Mouse (Mus musculus) layer of hippocampus, adult 9-10 months (tissue): Measurements from ENCODE around the gene Lclat1.

Experiments
- DNase-seq: peaks from one replicate; pipeline ENCODE4 v3.0.0; 2022; ENCODE audit warnings: low spot score

Lclat1 gene

GRCm38 (mm10) chr17:73200380-73200779, 92.6 kb downstream of the Lclat1 start:
- DNase-seq = no peak

- no peak for DNase-seq
These were observed 96.0 kb downstream of the Lclat1 start for GRCm38 (mm10) chr17:73203642-73204332.

DNA sequence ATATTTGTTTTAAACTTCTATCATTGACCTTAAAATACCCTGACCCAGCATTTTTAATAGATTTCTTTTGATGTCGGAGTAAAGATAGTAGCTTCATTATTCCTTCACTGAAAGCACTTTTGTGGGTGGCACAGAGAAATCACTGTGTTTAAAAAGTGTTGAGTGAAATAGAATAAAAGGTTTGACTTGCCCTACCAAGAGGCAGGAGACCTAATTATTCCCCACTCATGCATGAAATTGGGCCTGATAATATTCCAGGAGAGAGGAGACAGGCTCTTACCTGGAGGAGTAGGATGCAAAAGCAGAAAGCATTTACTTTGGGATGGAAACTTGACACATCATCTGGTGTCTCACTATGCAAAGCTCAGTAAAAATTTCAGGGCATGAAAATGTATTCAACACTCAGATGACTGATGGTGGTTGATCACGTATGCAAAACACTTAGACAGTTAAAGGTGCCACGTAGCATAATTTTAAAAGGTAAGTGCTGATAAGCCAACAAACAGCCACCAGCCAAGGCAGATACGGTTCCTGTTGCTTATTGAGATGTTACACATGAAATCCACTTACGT, 103.3 kb downstream of the Lclat1 start:
- no peak for DNase-seq

GRCm38 (mm10) chr17:73212754-73213153, 105.0 kb downstream of the Lclat1 start:
- no peak for DNase-seq

DNA sequence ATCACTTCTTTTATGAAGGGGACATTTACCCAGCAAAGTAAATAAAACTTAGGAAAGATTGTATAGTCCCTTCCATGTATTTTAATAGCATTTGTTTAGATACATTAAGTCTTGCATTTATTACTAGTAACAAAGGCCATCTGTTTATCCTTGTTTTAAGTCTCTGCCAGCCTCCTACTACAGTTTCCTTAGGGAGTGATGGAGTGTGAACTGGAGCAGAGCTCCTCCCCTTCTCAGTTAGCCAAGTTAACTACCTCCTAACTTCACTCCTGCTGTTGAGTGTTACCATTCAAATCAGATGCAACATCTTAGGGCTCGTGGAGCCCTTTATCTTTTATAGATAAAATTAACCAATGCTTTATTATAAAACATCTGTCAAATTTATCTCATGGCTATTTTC, 105.4 kb downstream of the Lclat1 start:
- DNase-seq = no peak

DNA sequence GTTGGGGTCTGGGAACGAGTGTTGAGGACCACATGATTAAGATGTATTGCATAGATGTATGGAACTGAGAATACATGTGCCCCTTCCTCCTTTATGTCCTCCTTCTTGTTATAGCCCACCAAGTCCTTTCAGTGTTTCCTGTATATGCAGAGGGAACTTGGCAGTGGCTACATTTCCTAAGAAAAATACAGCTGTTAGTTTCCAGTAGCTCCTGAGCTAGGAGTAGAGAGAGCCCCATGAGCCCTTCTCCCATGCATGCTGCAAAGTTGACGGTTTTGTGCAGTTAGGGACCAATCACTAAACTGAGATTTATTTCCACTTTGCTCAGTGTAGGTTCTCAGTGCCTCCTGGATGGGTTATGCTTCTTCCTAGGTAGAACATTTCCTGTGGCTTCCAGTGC, 105.9 kb downstream of the Lclat1 start:
- DNase-seq = no peak

DNA sequence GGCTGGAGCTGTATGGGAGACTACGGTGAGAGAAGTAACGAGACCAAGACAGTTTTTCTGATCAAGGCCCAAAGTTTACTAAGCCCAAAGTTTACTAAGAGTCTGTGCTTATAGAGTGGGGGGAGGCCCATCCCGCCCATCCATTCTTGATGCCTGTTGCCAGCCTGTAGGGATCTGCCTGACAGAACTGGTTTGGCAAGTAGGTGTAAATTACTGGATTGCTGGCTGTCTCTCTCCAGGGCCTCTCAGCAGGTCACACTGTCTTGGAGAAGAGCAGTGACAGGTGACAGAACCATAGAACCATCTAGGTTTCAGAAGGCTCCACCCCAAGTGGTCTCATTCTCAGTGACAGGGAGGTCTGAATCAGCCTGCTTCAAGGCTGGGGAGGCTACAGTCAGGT, 109.5 kb downstream of the Lclat1 start:
- DNase-seq = no peak

DNA sequence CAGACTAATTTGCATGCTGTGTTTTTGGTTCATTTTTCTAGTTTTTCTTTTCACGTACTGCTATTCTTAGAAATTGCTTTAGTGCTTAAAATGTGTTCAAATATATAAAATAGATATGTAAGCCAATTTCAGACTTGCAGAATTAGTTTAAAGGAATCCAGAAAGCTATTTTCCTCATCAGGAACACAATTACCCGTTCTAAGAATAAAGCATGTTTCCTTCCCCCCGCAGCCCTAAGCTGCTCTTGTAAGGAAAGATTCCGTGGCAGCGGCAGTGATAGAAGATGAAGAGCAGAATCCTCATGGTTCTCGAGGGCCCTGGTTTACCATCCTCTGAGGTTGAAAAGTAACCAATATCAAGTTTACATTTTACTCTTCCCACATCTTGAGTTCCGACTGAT, 113.0 kb downstream of the Lclat1 start:
- DNase-seq = no peak

DNA sequence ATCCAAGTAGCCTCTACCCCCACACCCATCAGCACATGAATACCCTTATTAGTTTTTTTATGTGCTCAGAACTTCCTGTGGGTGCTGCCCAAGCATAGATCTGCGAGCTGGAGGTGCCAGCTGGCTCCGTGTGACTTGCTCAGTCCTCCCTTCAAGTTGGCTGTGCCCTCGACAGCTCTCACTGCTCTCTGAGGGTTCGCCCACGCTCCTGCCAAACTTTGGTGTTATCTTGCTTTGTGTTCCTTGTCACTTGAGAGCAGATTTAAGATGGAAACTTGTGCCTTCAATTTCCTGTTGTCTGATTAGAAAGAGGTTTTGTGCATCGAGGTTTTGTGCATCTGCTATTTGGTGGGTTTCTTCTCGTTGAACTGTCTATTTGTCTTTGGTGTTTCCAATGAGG, 114.3 kb downstream of the Lclat1 start:
- DNase-seq = no peak

GRCm38 (mm10) chr17:73225442-73225841, 117.7 kb downstream of the Lclat1 start:
- DNase-seq = no peak

- no peak for DNase-seq
These were observed 118.2 kb downstream of the Lclat1 start for GRCm38 (mm10) chr17:73225996-73226395.

DNA sequence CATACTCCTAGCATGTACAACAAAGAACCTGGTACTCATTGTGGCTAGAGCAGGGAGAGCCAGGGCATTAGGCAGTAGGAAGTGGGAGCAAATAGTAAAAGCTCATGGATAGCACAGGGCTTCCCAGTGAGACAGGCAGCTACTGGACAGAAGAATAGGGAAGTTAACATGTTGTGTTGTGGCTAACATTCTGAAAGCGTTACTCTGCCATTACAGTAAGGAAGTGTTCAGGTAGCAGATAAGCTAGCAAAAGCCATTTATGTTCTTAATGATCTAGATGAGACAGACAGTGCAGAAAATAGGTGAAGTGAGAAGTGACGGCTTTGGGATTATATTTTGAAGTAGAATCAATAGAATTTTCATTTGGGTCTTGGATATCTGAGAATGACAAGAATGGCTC, 118.8 kb downstream of the Lclat1 start:
- DNase-seq = no peak

DNA sequence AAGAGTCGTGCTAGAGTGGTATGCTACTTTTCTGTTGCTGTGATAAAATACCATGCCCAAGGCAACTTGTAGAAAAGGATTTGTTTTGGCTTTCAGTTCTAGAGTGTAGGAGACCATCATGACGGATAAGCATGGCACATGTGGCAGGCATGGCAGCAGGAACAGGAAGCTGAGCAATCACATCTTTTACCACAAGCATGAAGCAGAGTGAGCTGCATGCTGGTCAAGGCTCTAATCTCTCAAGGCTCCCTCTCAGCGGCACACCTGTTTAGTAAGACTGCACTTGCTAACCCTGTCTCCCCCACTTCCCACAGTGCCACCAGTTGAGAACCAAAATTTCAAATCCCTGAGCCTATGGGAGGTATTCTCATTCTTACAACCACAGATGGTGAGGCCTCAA, 119.6 kb downstream of the Lclat1 start:
- no peak for DNase-seq

GRCm38 (mm10) chr17:73229445-73230155, 121.8 kb downstream of the Lclat1 start:
- DNase-seq = no peak

- no peak for DNase-seq
These were observed 122.7 kb downstream of the Lclat1 start for GRCm38 (mm10) chr17:73230340-73230989.

- DNase-seq = no peak
These were observed 123.6 kb downstream of the Lclat1 start for GRCm38 (mm10) chr17:73231337-73231736.

- DNase-seq = no peak
These were observed 124.8 kb downstream of the Lclat1 start for GRCm38 (mm10) chr17:73232593-73232992.

DNA sequence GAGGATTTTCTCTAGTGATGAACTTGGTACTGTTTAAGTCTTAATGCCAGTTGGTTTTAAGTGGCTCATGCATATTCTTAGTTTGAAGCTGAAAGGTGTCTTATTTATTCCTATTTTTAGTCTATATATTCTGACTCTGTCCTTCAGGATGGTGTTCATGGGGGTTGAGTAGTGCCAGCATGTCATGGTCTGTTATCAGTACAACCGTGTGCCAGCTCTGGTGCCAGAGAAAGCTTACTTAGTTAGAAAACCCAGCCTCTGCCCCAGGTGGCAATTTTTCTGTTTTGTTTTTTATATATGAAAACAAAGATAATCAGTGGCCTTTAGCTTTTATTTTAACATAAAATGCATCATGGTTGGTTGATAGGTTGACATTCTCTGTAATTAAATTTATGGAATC, 126.2 kb downstream of the Lclat1 start:
- no peak for DNase-seq

DNA sequence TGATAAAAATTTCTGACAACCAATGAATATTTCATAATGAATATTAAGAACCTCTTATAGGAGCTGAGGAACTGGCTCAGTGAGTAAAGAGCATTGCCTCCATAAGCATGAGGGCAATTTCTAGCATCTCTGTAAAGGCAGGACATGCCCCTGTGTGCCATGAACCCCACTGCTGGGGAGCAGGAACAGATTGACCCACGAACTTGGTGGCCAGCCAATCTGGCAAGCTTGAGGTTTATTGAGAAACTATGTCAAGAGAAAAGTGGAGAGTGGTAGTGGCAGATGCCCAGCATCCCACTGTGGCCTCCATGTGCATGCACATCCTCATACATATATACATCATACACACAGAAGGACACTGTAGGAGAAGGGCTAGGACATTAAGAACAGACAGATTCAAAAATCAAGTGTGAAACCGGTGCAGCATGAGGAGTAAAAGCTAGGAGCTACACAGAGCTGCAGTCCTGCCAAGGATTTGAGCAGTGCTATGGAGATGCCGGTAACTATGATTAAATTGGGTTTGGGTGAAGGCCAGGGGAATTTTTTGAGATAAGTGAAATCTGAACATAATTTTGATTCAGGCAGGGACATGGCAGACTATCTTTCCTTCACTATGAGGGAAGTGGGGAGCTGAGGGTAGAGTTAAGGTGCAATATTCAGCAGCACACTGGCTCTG, 129.5 kb downstream of the Lclat1 start:
- DNase-seq = no peak

DNA sequence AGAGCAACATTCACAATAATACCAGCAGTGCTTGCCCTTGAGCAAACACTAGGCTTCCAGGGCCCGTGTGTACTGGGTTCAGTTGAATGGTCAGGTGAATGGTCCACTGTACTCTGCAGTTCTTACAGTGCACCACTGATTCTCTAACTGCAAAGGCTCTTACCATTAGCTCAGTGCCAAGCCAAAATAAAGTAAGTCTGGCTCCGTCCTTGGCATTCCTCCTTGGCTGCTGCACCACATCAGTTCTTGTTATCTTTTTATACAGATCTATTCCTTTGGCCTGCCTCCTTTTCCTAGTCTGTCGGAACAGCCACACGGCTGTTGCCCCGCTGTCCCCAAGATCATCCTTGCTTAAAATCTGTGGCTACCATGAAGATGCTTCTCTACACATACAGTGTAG, 130.7 kb downstream of the Lclat1 start:
- no peak for DNase-seq

GRCm38 (mm10) chr17:73241085-73241848, 133.5 kb downstream of the Lclat1 start:
- DNase-seq = no peak

- DNase-seq = no peak
These were observed 135.9 kb downstream of the Lclat1 start for GRCm38 (mm10) chr17:73243676-73244075.
